Mouse (Mus musculus) spleen, postnatal 36 days (tissue): ENCODE results near the gene Osr1.

Experiments
- DNase-seq, 2 experiments: peaks; one replicate each; pipeline ENCODE4 v3.0.0; 2022; ENCODE audit warnings: low spot score in 2 of 2, mixed read lengths in 1 of 2

The Osr1 gene

DNA sequence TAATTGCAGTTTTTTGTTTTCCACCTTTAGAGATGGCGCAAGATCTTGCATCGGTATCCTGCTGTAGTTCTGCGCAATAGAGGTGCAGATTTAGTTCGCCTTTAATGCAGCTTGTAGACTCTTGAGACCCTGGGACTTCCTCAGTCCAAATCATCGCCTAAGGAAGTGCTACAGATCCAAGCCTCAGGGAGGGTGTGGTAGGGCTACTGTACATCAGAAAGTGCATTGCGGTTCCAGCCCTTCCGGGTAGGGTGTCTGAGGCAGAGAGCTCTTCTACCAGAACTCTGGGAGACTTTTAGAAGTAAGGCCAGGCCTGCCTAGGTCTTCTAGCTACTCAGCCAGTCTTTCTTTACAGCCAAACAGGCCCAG lies 15.2 kb downstream of the Osr1 start:
- DNase-seq = no peak

DNA sequence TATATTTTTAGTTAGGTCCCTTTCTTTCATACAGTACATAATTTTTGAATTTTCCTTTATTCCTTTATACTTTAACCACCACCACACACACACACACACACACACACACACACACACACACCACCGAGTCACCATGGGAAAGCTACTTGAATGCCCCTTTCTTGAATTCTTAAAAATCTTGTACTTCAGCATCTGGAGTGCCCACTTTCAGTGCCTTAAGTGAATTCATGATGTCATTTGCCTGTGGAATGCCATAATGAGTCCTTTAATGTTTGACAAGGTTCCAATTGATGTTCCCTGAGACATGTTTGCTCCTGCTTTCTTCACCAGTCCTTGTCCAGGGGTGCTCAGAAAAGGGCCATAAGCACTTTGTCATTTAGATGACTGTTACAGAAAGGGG lies 17.8 kb downstream of the Osr1 start:
- DNase-seq = no peak

- DNase-seq = no peak
These were observed 19.7 kb downstream of the Osr1 start for GRCm38 (mm10) chr12:9589561-9590134.

DNA sequence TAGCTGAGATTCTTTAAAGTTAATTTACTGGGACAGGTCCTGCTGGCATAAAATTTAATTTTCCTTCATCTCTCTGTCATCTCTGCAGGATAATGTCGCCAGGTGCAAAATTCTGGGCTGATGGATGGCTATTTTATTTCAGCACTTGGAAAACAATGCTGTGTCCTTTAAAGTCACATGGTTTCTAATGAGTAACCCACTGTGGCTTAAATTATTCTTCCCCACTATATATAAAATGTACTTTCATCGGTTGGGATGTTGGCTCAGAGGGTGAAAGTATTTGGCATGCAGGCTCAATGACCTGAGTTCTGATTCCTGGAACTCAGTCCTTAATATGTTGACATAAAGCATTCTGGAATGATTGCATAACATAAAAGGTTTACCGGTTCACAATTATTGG lies 21.2 kb downstream of the Osr1 start:
- no peak for DNase-seq

- no peak for DNase-seq
These were observed 28.3 kb downstream of the Osr1 start for GRCm38 (mm10) chr12:9598219-9598618.
